Mouse (Mus musculus) cerebellum, postnatal 14 days (tissue): ENCODE measurements around the gene Ppp1r12b.

Experiments
- DNase-seq, 2 experiments: peaks; one replicate each; pipeline ENCODE4 v3.0.0; 2021; ENCODE audit warnings: mixed read lengths in 2 of 2

Ppp1r12b gene

GRCm38 (mm10) chr1:134714166-134714565, 241.6 kb downstream of the Ppp1r12b start:
- DNase-seq: peak; percentile 45 to 56

- DNase-seq: peak; percentile 48 to 49
These were observed 242.2 kb downstream of the Ppp1r12b start for GRCm38 (mm10) chr1:134713421-134713969.

GRCm38 (mm10) chr1:134712781-134713299, 242.9 kb downstream of the Ppp1r12b start:
- peak in 1 of 2 experiments; percentile 10 for DNase-seq

- DNase-seq: peak; percentile 23 to 29
These were observed 244.1 kb downstream of the Ppp1r12b start for GRCm38 (mm10) chr1:134711653-134712052.

GRCm38 (mm10) chr1:134711061-134711460, 244.7 kb downstream of the Ppp1r12b start:
- peak in 1 of 2 experiments; percentile 30 for DNase-seq

GRCm38 (mm10) chr1:134709411-134710306, 246.1 kb downstream of the Ppp1r12b start:
- DNase-seq: peak; percentile 73 to 79

GRCm38 (mm10) chr1:134708801-134709385, 246.8 kb downstream of the Ppp1r12b start:
- peak; percentile 81 for DNase-seq

- DNase-seq: peak in 1 of 2 experiments; percentile 24
These were observed 247.5 kb downstream of the Ppp1r12b start for GRCm38 (mm10) chr1:134708274-134708673.

GRCm38 (mm10) chr1:134707516-134707915, 248.2 kb downstream of the Ppp1r12b start:
- peak in 1 of 2 experiments; percentile 20 for DNase-seq

- peak in 1 of 2 experiments; percentile 13 for DNase-seq
These were observed 249.2 kb downstream of the Ppp1r12b start for GRCm38 (mm10) chr1:134706549-134706948.
